Mouse (Mus musculus): Measurements from ENCODE around the gene Tmem238. TPM values are rescaled to one million over a fixed set of nuclear protein-coding genes. Genes with fewer than 3 reads are reported as not detected.

Gene Tmem238
- total and polyA plus RNA-seq, 3 experiments, result 1.7 to 40.6 (median 6.8) TPM

- H3K4me3 ChIP-seq (ENCODE audit: low read depth, low read length), result no peak overlapping the region
Observed at GRCm38 (mm10) chr7:4748321-4748720, 41.1 kb downstream of the Tmem238 start.

GRCm38 (mm10) chr7:4747156-4747899 is 42.1 kb downstream of the Tmem238 start:
- TF ChIP-seq GATA1 (IDR thresholded peaks at IDR 0.05; ENCODE audit: borderline replicate concordance, low read length) (no peak), POLR2AphosphoS5 (IDR thresholded peaks at IDR 0.05; ENCODE audit: insufficient replicate concordance, low read depth, low read length) (no peak), CTCF (IDR thresholded peaks at IDR 0.05; ENCODE audit: low read depth, low read length) (no peak), GATA2 (IDR thresholded peaks at IDR 0.05; ENCODE audit: borderline replicate concordance, low read depth, low read length) (no peak), TAL1 (conservative IDR thresholded peaks at IDR 0.05; ENCODE audit: low read depth, low read length) (0 out of 2 replicates have a peak, but pooled peaks have one; percentile 15)
- Histone ChIP-seq H3K36me3 (replicated peaks) (peaks cover 74% of the 10 kb centered on the region), H3K27me3 (ENCODE audit: insufficient read depth, low read length) (no peaks in the 10 kb centered on the region), H3K4me3 (ENCODE audit: low read depth, low read length) (peak overlapping the region; percentile 42; the same call in 1 of the 2 replicates), H3K4me1 (ENCODE audit: insufficient read depth, low read depth, low read length) (peaks cover 86% of the 10 kb centered on the region), H3K9me3 (replicated peaks) (no peaks in the 10 kb centered on the region)
- ATAC-seq (ENCODE audit: extremely low read depth, insufficient number of reproducible peaks, low FRiP score, poor library complexity, severe bottlenecking) (peak; percentile 32; the same call in 1 of the 2 replicates), DNase-seq (ENCODE audit: low spot score) (no peak)

More at GRCm38 (mm10) chr7:4748321-4748720, 41.1 kb downstream of the Tmem238 start:
- Histone ChIP-seq H3K9me3 (replicated peaks) (no peaks in the 10 kb centered on the region), H3K36me3 (replicated peaks) (peaks cover 64% of the 10 kb centered on the region), H3K4me1 (ENCODE audit: insufficient read depth, low read depth, low read length) (peaks cover 85% of the 10 kb centered on the region), H3K27me3 (ENCODE audit: insufficient read depth, low read length) (0 out of 2 replicates have a peak, but pooled peaks cover 2% of the 10 kb centered on the region)
- TF ChIP-seq GATA1 (IDR thresholded peaks at IDR 0.05; ENCODE audit: borderline replicate concordance, low read length) (no peak), CTCF (IDR thresholded peaks at IDR 0.05; ENCODE audit: low read depth, low read length) (no peak), GATA2 (IDR thresholded peaks at IDR 0.05; ENCODE audit: borderline replicate concordance, low read depth, low read length) (no peak), POLR2AphosphoS5 (IDR thresholded peaks at IDR 0.05; ENCODE audit: insufficient replicate concordance, low read depth, low read length) (no peak), TAL1 (conservative IDR thresholded peaks at IDR 0.05; ENCODE audit: low read depth, low read length) (no peak)
- DNase-seq (ENCODE audit: low spot score) (no peak), ATAC-seq (ENCODE audit: extremely low read depth, insufficient number of reproducible peaks, low FRiP score, poor library complexity, severe bottlenecking) (no peak)

GRCm38 (mm10) chr7:4746326-4746980 is 43.0 kb downstream of the Tmem238 start:
- ATAC-seq (ENCODE audit: extremely low read depth, insufficient number of reproducible peaks, low FRiP score, poor library complexity, severe bottlenecking) (no peak), DNase-seq (ENCODE audit: low spot score) (no peak)
- Histone ChIP-seq H3K9me3 (replicated peaks) (no peaks in the 10 kb centered on the region), H3K27me3 (ENCODE audit: insufficient read depth, low read length) (no peaks in the 10 kb centered on the region), H3K4me3 (ENCODE audit: low read depth, low read length) (peak overlapping the region; percentile 52; the same call in 1 of the 2 replicates), H3K36me3 (replicated peaks) (peaks cover 81% of the 10 kb centered on the region), H3K4me1 (ENCODE audit: insufficient read depth, low read depth, low read length) (peaks cover 87% of the 10 kb centered on the region)
- TF ChIP-seq CTCF (IDR thresholded peaks at IDR 0.05; ENCODE audit: low read depth, low read length) (no peak), GATA2 (IDR thresholded peaks at IDR 0.05; ENCODE audit: borderline replicate concordance, low read depth, low read length) (no peak), GATA1 (IDR thresholded peaks at IDR 0.05; ENCODE audit: borderline replicate concordance, low read length) (no peak), POLR2AphosphoS5 (IDR thresholded peaks at IDR 0.05; ENCODE audit: insufficient replicate concordance, low read depth, low read length) (no peak), TAL1 (conservative IDR thresholded peaks at IDR 0.05; ENCODE audit: low read depth, low read length) (no peak)

- Histone ChIP-seq H3K27me3 (ENCODE audit: insufficient read depth, low read length) (no peaks in the 10 kb centered on the region), H3K9me3 (replicated peaks) (no peaks in the 10 kb centered on the region), H3K4me3 (ENCODE audit: low read depth, low read length) (no peak overlapping the region), H3K36me3 (replicated peaks) (peaks cover 79% of the 10 kb centered on the region), H3K4me1 (ENCODE audit: insufficient read depth, low read depth, low read length) (peaks cover 88% of the 10 kb centered on the region)
- TF ChIP-seq POLR2AphosphoS5 (IDR thresholded peaks at IDR 0.05; ENCODE audit: insufficient replicate concordance, low read depth, low read length) (no peak), GATA1 (IDR thresholded peaks at IDR 0.05; ENCODE audit: borderline replicate concordance, low read length) (no peak), TAL1 (conservative IDR thresholded peaks at IDR 0.05; ENCODE audit: low read depth, low read length) (no peak), GATA2 (IDR thresholded peaks at IDR 0.05; ENCODE audit: borderline replicate concordance, low read depth, low read length) (no peak), CTCF (IDR thresholded peaks at IDR 0.05; ENCODE audit: low read depth, low read length) (no peak)
- DNase-seq (ENCODE audit: low spot score), result no peak
- ATAC-seq (ENCODE audit: extremely low read depth, insufficient number of reproducible peaks, low FRiP score, poor library complexity, severe bottlenecking), result no peak
Observed at GRCm38 (mm10) chr7:4744886-4745285, 44.6 kb downstream of the Tmem238 start.

GRCm38 (mm10) chr7:4743354-4743753 is 46.1 kb downstream of the Tmem238 start:
- peaks cover 66% of the 10 kb centered on the region for H3K36me3 ChIP-seq (replicated peaks)
- no peak for DNase-seq (ENCODE audit: low spot score)
- no peak for ATAC-seq (ENCODE audit: extremely low read depth, insufficient number of reproducible peaks, low FRiP score, poor library complexity, severe bottlenecking)

GRCm38 (mm10) chr7:4742482-4742819 is 47.0 kb downstream of the Tmem238 start:
- Histone ChIP-seq H3K27me3 (ENCODE audit: insufficient read depth, low read length) (no peaks in the 10 kb centered on the region), H3K36me3 (replicated peaks) (peaks cover 57% of the 10 kb centered on the region), H3K4me1 (ENCODE audit: insufficient read depth, low read depth, low read length) (peaks cover 78% of the 10 kb centered on the region), H3K4me3 (ENCODE audit: low read depth, low read length) (peak overlapping the region; percentile 80; the same call in 1 of the 2 replicates), H3K9me3 (replicated peaks) (no peaks in the 10 kb centered on the region)
- DNase-seq (ENCODE audit: low spot score) (no peak), ATAC-seq (ENCODE audit: extremely low read depth, insufficient number of reproducible peaks, low FRiP score, poor library complexity, severe bottlenecking) (no peak)
- TF ChIP-seq GATA2 (IDR thresholded peaks at IDR 0.05; ENCODE audit: borderline replicate concordance, low read depth, low read length) (no peak), CTCF (IDR thresholded peaks at IDR 0.05; ENCODE audit: low read depth, low read length) (no peak), POLR2AphosphoS5 (IDR thresholded peaks at IDR 0.05; ENCODE audit: insufficient replicate concordance, low read depth, low read length) (no peak), GATA1 (IDR thresholded peaks at IDR 0.05; ENCODE audit: borderline replicate concordance, low read length) (no peak), TAL1 (conservative IDR thresholded peaks at IDR 0.05; ENCODE audit: low read depth, low read length) (no peak)

More at GRCm38 (mm10) chr7:4743354-4743753, 46.1 kb downstream of the Tmem238 start:
- Histone ChIP-seq H3K4me1 (ENCODE audit: insufficient read depth, low read depth, low read length) (peaks cover 87% of the 10 kb centered on the region), H3K27me3 (ENCODE audit: insufficient read depth, low read length) (no peaks in the 10 kb centered on the region), H3K9me3 (replicated peaks) (no peaks in the 10 kb centered on the region), H3K4me3 (ENCODE audit: low read depth, low read length) (peak overlapping the region; percentile 80; the same call in 1 of the 2 replicates)
- no peak for TF ChIP-seq CTCF (IDR thresholded peaks at IDR 0.05; ENCODE audit: low read depth, low read length)
- no peak for TF ChIP-seq GATA2 (IDR thresholded peaks at IDR 0.05; ENCODE audit: borderline replicate concordance, low read depth, low read length)
- TF ChIP-seq POLR2AphosphoS5 (IDR thresholded peaks at IDR 0.05; ENCODE audit: insufficient replicate concordance, low read depth, low read length), result no peak
- TF ChIP-seq TAL1 (conservative IDR thresholded peaks at IDR 0.05; ENCODE audit: low read depth, low read length), result peak; percentile 49; the same call in 1 of the 2 replicates

All from G1E (cell line).